Mouse (Mus musculus): Measurements from ENCODE around the gene Gpbp1l1. TPM values are rescaled to one million over a fixed set of nuclear protein-coding genes. Genes with fewer than 3 reads are reported as not detected.

Gpbp1l1 gene
- total RNA-seq (2023) = 10 to 100 TPM; 77.5 to 82.1 TPM

GRCm38 (mm10) chr4:116557306-116558121 lies at the start of gene Gpbp1l1:
Gene Gpbp1l1 (plus strand): TSS chr4:116557658.

DNA sequence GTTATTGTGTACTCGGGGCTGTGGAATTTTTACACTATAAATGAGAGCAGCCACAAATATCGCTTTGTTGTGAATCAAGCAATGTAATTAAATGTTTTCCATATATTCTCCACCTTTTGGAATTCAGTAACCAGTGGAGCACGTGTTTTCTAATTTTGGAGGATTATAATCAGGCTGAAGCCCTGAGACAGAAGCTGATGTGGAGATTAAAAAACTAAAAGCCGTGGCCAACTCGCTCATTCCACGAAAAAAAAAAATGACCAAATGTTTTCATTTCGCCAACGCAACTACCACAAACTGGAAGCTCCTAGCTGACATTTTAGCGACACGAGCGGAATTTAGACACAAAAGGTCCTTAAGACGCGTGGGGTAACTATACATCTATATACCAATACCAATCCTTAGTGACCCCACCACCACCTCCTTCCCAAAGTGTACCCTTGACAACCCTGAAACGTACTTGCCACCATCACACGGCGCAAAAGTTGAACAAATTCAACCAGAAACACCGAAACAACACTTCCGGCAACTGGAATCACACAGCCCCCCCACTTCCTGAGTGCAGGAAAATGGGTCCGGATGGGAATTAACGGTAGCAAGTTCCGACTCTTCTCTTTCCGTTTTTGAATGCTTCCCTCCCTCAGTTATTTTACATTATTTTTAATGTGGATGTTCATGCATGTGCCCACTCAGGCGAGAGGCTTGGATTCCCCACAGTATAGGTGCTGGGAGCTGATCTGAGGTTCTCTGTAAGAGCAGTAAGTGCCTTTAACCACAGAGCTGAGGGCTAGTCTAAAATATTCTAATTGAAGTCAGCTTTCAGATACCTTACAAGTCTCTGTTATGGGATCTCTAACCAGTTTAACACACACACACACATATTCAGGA lies 1.8 kb upstream of the Gpbp1l1 start, which contains the start of gene Tmem69:
TSS of gene Tmem69 (minus strand) at position 524 of the 888 bp plus-strand sequence.

GRCm38 (mm10) chr4:116596379-116596778 lies 38.9 kb downstream of the Gpbp1l1 start, which contains the start of gene Ccdc17:
Gene Ccdc17 (plus strand): TSS chr4:116596654.

GRCm38 (mm10) chr4:116627722-116628662 lies 70.5 kb downstream of the Gpbp1l1 start, which contains the start of gene Nasp:
Gene Nasp (minus strand): TSS chr4:116627941.

Other genes starting within 250 kb of the Gpbp1l1 start
- 10 to 100 TPM; 15.4 to 22.0 TPM for gene Mast2, start 93.5 kb upstream of the Gpbp1l1 start, total RNA-seq (2023)
- gene Ipp, start 50.1 kb upstream of the Gpbp1l1 start, total RNA-seq (2023) = 1 to 10 TPM; 8.8 to 9.1 TPM
- 10 to 100 TPM in 1 of 2 experiments, 1 to 10 TPM in 1; 9.0 to 11.8 TPM for gene Tmem69, start 1.7 kb upstream of the Gpbp1l1 start, total RNA-seq (2023)
- 1 to 10 TPM; 7.9 to 8.1 TPM for gene Ccdc17, start 39.0 kb downstream of the Gpbp1l1 start, total RNA-seq (2023)
- gene Nasp, start 70.3 kb downstream of the Gpbp1l1 start, total RNA-seq (2023) = 10 to 100 TPM; 26.8 to 31.5 TPM
- 100 to 1,000 TPM; 454 to 549 TPM for gene Akr1a1, start 94.0 kb downstream of the Gpbp1l1 start, total RNA-seq (2023)
- 100 to 1,000 TPM; 290 to 366 TPM for gene Prdx1, start 127.9 kb downstream of the Gpbp1l1 start, total RNA-seq (2023)
- gene Mmachc, start 150.7 kb downstream of the Gpbp1l1 start, total RNA-seq (2023) = 1 to 10 TPM; 2.5 to 4.1 TPM
- 10 to 100 TPM; 12.4 to 19.0 TPM for gene Ccdc163, start 150.9 kb downstream of the Gpbp1l1 start, total RNA-seq (2023)
- gene Tesk2, start 163.3 kb downstream of the Gpbp1l1 start, total RNA-seq (2023) = 10 to 100 TPM in 1 of 2 experiments, 1 to 10 TPM in 1; 9.7 to 11.5 TPM
- gene Toe1, start 250.0 kb downstream of the Gpbp1l1 start, total RNA-seq (2023) = 10 to 100 TPM; 21.5 to 23.0 TPM

Data from monocyte, adult 59 days (primary cell).